Mouse (Mus musculus) mouse trophoblast stem cell (cell line): ENCODE measurements at regions not wholly inside any gene's neighbourhood (a gene's known extent, or its start where the extent isn't known, plus 50 kb on each side); places are given as distances from the start of the nearest gene placed in this dataset.

Experiments
- in situ Hi-C, 2 experiments: fragments of 300-500 bp; cut with MseI, MboI; formaldehyde crosslinking; loops; 2 replicates in 1 of 2; 3 replicates in 1 of 2; pipeline ENCODE4 v1.15.1; 2025

DNA sequence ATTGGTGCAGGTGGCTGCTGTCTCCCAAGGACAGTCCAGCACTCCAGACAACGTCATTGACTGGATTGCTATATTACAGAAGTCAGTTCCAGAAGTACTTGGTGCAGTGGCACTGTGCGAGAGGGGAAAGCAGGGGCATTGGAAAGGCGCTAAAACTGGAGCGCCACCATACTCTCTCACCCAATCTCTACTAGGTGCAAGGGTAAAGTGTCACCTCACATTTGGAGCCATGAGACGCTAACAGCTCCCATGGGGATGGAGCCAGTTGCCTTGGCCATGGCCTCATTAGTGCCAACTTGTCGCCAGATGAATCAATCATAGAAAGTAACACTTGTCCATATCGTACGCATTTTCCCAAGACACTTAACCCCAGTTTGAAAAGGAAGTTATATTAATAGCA lies 1617.2 kb upstream of the Gulo start:
- in situ Hi-C loops: loop anchor here in 1 of 2 experiments (10.0 kb wide), 1 partner anchor 411 kb away; no protein-coding TSS in a partner anchor

- in situ Hi-C loops: loop anchor here in 1 of 2 experiments (10.0 kb wide), 1 partner anchor 409 kb away; no protein-coding TSS in a partner anchor
Measured at GRCm38 (mm10) chr14:67623841-67624480, 1615.0 kb upstream of the Gulo start.

DNA sequence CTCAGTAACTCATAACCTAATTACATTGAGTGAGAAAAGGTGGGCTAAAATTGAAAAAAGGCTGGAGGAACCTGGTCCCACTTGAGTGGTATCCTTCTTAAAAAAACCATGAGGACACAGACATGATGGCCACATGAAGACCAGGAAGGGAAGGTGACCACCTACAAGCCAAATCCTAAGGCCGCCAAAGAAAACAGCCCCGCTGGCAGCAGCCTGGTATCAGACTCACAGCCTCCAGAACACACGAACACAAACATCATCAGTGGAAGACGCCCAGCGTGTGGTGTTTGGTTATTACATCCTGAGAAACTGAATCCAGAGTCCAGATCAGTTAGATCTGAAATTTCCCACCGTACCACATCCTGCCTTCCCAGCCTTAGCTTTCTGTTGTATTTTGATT lies 1613.9 kb upstream of the Gulo start:
- in situ Hi-C loops: loop anchor here in 1 of 2 experiments (10.0 kb wide), 1 partner anchor 408 kb away; no protein-coding TSS in a partner anchor

- in situ Hi-C loops: loop anchor here in 1 of 2 experiments (10.0 kb wide), 1 partner anchor 407 kb away; no protein-coding TSS in a partner anchor
Measured at GRCm38 (mm10) chr14:67621486-67621885, 1612.5 kb upstream of the Gulo start.

DNA sequence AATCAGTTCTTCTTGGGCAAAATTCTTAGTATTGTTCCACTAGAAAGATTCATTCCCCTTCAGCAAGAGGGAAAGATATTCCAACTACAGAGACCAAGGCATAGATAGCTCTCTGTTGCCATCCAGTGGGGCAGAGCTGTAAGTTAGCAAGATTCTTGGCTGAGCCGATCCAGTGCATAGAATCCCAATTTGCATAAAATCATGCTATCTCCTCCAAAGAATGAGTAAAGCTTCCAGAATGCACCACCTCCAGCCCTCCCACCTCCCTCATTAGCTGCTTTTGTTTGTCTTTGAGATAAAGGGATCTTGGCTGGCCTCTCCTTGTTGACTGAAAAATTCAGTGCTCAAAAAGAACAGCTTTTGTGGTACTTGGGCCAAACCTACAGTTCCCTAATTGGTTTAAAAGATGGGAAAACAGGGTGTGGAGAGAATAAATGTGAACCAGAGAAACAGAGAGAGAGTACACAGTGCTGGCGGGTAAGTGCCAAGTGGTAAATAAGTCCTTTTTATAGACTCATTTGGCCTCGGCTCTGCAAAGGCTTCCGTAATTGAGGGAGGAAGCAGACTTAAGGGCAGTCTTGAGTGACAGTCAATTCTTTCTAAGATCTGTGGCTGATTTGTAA lies 1612.0 kb upstream of the Gulo start:
- in situ Hi-C loops: loop anchor here in 1 of 2 experiments (10.0 kb wide), 1 partner anchor 406 kb away; no protein-coding TSS in a partner anchor

DNA sequence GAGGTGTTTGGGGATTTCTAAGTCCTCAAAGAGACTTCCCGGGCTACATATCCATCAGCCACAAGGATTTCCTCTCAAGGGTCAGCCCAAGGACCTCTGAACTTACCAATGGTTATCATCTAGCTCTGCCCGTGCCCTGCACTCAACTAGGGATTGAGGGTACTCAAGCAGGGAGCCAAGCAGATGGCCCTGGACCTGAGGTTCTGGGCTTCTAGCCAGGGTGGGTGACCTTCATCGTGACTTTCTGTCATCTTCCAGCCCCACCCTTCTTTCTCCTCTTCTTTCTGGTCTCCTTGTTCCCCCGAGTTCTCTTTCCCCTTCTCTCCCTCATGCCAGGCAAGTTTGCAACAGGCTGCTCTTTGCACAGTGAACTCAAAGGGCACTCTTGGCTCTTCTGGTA lies 1610.6 kb upstream of the Gulo start:
- in situ Hi-C loops: no loop called here

- in situ Hi-C loops: no loop called here
Measured at GRCm38 (mm10) chr14:67614369-67614768, 1605.4 kb upstream of the Gulo start.

DNA sequence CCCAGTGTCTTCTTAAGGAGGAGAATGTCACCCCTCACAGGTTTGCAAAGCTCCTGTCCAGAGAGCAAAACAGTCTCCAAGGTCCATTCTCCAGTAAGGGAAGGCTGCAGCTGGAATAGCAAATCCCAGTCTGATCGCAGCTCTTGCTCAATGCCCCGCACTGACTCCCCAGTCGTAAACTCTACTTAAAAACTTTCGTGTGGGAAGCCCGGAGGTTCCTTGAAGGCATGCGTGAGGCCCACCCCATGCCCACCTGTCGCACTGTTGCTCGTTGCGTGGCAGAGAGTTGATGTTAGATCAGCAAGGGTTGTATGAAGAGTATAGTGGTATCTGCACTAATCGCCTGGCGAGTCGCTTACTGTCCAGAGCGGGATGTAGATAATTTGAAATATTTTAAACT lies 1604.7 kb upstream of the Gulo start:
- in situ Hi-C loops: no loop called here

GRCm38 (mm10) chr14:67613221-67613620 lies 1604.2 kb upstream of the Gulo start:
- in situ Hi-C loops: no loop called here

DNA sequence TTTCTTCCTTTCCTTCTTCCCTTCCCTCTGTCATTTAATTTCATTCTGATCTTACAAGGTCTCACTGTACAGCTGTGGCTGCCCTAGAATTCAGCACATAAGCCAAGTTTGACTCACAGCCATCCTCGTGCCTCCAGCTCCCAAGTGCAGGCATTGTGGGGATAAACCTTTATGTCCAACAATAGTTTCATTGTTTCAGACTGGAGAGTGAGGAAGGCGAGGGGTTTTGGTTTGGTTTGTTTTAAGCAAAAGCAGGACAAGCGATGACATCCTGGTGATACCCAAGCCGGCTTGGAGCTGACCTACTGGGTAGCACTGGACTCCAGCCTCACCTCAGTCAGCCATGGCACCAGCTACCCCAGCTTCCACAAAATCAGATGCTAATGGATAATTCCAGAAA lies 1603.5 kb upstream of the Gulo start:
- in situ Hi-C loops: no loop called here

DNA sequence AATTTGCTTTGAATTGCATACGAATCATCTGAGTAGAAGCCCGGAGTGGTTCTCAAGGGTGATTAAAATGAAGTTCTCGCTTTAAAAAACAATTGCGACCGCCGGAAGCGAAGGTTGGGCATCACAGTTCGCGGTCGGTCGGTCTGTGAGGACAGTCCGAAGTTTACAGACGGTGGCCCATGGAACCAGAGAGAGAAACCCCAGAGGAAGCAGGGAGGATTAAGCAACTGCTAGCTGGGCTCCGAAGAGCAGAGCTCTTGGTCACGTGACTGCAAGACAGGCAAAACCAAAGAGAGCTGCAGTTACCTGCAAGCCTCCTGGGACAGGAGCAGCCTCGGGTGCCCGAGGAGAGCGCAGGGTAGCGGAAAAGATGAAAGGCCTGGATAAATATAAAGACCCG lies 1599.3 kb upstream of the Gulo start:
- in situ Hi-C loops: no loop called here

GRCm38 (mm10) chr14:67602960-67603359 lies 1594.0 kb upstream of the Gulo start:
- in situ Hi-C loops: no loop called here

DNA sequence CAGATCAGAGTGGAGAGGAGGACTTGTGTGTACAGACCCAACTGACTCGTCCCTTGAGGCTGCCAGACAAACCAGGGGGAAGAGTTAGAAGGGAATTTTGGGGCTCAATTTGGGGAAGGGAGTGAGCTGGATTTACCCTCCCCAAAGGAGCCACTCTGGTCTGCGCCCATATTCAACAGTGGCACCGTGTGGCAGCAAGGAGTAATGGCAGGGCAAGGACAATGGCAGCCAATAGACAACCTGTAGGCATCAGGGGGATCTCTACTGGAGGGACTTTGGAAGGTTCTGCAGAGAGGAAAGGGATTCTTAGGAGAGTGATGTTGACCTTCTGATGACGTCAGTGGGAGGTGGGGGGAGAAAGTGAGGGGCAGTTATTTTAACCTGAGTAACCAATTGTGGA lies 1590.7 kb upstream of the Gulo start:
- in situ Hi-C loops: no loop called here

DNA sequence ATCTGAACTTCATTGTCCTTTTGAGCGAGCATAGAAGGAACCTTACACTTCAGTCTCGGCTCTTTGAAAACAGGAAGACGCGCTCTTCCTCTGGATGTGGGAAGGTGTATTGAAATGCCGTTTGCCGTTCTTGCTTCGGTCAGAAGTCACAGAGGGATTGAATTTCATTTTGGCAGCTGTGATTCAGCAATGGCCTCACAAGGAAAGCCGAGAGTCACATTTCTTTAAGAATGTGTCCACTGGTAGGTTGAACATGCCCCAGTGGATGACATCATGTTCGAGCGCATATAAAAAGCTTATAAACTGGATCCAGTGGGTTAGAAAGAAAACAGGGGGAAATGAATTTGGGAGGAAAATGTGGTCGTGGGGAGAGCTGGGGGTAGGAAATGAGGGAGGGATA lies 1579.6 kb upstream of the Gulo start:
- in situ Hi-C loops: no loop called here

- in situ Hi-C loops: no loop called here
Measured at GRCm38 (mm10) chr14:67584456-67585048, 1575.5 kb upstream of the Gulo start.

DNA sequence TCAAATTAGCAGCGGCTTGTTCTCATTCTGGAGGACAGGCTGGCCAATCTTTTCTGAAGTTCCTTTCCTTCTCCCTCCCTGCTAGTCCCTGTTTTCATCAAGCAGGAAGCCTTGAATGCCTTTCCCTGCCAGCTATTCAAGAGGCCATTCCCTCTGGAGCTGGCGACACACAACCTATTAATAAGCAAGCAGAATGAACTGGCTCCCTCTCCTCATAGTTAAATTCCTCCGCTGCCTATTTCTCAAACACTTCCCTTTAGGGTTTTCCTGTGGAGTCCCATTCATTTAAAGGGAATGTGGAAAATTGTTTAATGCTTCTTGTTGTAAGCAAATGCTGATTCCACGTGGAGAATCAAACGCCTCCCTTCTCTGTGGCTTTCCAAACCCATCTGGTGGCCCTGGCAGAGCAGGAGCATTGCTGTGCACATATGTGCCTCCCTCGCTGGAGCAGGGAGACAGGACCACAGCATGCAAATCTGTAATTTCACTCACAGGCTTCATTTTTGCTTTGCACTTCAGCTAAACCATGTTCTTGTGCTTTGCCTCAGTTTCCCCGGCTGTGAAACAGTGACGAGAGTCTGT lies 1573.3 kb upstream of the Gulo start:
- in situ Hi-C loops: no loop called here

DNA sequence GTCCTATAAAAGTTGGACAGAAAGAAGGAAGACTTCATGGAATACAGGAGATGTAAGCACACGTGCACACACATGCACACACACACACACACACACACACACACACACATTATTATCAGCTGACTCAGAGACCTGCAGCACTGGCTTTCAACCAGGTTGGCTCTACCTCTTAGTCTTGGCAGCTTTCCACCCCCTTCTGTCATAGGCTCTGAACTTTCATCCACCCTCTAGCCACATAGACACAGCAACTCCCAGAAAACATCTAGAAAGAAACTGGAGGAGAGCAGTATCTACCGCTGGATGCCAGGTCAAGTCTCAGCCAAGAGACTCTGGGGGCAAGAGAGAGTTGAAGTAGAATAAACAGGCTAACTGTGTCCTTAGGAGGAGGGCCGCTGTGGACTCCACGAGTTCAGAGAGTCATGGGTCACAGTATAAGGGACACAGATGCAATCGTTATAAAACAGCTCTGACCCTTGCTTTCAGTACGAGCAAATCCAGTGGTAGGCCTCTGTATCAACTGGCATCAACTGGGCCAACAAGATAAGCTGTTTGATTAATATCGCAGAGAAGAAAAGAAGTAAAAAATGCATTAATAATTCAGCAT lies 1565.4 kb upstream of the Gulo start:
- in situ Hi-C loops: no loop called here

DNA sequence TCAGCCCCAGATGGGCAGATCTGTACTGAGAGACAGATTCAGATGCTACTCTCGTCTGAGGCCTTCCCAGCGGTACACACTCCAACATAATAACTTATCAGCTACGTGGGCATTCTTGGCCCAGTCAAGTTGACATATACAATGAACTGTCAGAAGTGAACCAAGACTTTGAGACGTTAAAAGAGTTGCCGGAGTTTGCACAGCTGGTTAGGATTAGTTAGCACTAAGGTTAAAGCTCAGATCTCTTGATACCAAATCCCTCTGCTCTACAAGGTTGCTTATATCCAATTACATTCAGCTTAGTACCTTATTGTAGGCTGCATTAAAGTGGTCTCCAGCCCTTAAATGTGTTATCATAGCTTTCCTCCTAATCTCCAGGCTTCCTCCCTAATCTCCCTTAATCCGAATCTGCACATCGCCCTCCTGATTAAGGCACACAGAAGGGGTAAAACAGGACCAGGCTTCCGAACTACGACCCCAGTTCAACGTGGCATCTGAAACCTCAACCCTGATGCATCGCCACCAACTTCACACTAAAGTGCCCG lies 1564.5 kb upstream of the Gulo start:
- in situ Hi-C loops: no loop called here

- in situ Hi-C loops: no loop called here
Measured at GRCm38 (mm10) chr14:67569744-67570322, 1560.8 kb upstream of the Gulo start.

DNA sequence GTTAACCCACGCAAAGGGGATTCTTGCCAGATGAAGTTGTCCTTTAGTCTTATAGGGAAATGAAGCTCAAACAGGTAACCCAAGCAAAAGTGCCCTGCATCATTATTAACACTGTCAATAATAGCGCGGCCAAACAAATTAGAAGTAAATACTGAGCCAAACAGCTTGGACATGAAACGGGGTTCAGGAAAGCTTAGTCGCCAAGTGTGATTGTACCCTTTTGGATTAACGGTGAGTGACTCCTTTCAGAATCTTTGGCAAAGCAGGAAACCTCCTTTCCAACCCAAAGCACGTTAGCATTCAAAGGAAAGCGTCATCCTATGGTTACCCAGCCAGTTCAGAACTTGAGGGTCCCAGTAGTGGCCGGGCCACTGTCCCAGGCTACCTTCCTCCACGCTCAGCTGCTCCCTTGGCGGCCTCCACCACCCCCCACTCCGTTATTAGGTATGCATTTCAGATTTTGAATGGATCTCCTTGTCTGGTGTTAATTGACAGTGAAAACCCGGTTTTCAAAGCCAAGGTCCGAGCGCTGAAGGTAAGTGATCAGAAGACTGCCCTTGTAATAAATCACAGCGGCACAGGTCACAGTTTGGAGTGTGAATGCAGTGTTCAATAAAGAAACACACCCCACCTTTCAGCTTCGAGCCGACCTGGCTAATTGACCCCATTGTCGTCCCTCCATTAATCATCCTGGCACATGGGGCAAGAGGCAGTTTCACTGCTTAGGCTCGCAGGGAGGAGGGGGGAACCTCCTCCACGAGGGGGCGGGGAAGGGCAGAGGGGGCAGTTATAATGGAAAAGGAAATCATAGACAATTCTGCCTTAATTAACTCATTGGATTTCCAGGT lies 1560.1 kb upstream of the Gulo start:
- in situ Hi-C loops: no loop called here
